Mouse (Mus musculus) liver, postnatal 0 days (tissue): Measurements from ENCODE around the gene Gm21818. TPM values are rescaled to one million over a fixed set of nuclear protein-coding genes. Genes with fewer than 3 reads are reported as not detected.
A peak's percentile ranks its signal among the peaks of the same experiment; 100 is the strongest.
"Not testable (repeated sequence)": the region's sequence is repeated elsewhere in the genome, so short reads cannot be mapped to it uniquely, and the experiment has no call there.

Experiments
- ATAC-seq: fragments of 200-750 bp; cut with Nextera tagmentation; 2 replicates; pipeline ENCODE4 v1.8.0; 2017; ENCODE audit warnings: mild to moderate bottlenecking, moderate library complexity
- DNase-seq: peaks from one replicate; pipeline ENCODE4 v3.0.0-alpha.2; 2016
- H3K27ac ChIP-seq: fragments of 300-500 bp; sonication (generic); 2 replicates; pipeline ENCODE4 v1.5.1; 2014; ENCODE audit warnings: antibody characterized with exemption, moderate library complexity, mild to moderate bottlenecking, low read depth
- H3K27me3 ChIP-seq: fragments of 300-500 bp; sonication (generic); 2 replicates; pipeline ENCODE4 v1.6.1; 2014; ENCODE audit warnings: low read length, control low read depth, mixed read lengths; ENCODE audit not compliant: insufficient read depth
- H3K36me3 ChIP-seq: fragments of 300-500 bp; sonication (generic); replicated peaks from 2 replicates; pipeline ENCODE4 v1.6.1; 2014; ENCODE audit warnings: mild to moderate bottlenecking, control low read depth, low read length, moderate library complexity, mixed read lengths; ENCODE audit not compliant: insufficient read depth
- H3K4me1 ChIP-seq: fragments of 300-500 bp; sonication (generic); 2 replicates; pipeline ENCODE4 v1.6.1; 2014; ENCODE audit warnings: antibody characterized with exemption, mild to moderate bottlenecking, control low read depth; ENCODE audit not compliant: insufficient read depth
- H3K4me2 ChIP-seq: fragments of 300-500 bp; sonication (generic); 2 replicates; pipeline ENCODE4 v1.6.1; 2014; ENCODE audit warnings: low read depth, mild to moderate bottlenecking, low read length, moderate library complexity, mixed read lengths
- H3K4me3 ChIP-seq: fragments of 300-500 bp; sonication (generic); 2 replicates; pipeline ENCODE4 v1.5.1; 2014; ENCODE audit warnings: low read depth, low read length
- H3K9ac ChIP-seq: fragments of 300-500 bp; sonication (generic); replicated peaks from 2 replicates; pipeline ENCODE4 v1.6.1; 2014; ENCODE audit warnings: mild to moderate bottlenecking, moderate library complexity
- H3K9me3 ChIP-seq: fragments of 300-500 bp; sonication (generic); 2 replicates; pipeline ENCODE4 v1.6.1; 2016; ENCODE audit warnings: mild to moderate bottlenecking, control low read depth, low read length, mixed read lengths
- CTCF ChIP-seq: sonication (generic); IDR thresholded peaks from 2 replicates; pipeline ENCODE4 v1.5.1; 2016; ENCODE audit warnings: antibody characterized with exemption, low read depth
- WGBS: fragments of 180-500 bp; shearing (Covaris S2); extraction: QIAGEN DNeasy Blood & Tissue Kit; methylation state at CpG from one replicate; pipeline ENCODE4 v1.1.7; 2014; ENCODE audit not compliant: insufficient replicate concordance; 5-methylcytosine and 5-hydroxymethylcytosine counted together
- polyA plus RNA-seq: library from polyadenylated mRNA; unstranded; fragments of >200 nt; fragmentation: Nextera tagmentation; extraction: Ambion mirVana; gene quantifications from 2 replicates; pipeline ENCODE4 v1.2.1, GENCODE M21; 2015

Gene Gm21818
- polyA plus RNA-seq, 1 experiment from 2014 or later: not detected

- H3K27ac ChIP-seq, H3K9me3 ChIP-seq, H3K9ac ChIP-seq, H3K4me1 ChIP-seq, DNase-seq, H3K36me3 ChIP-seq, H3K4me2 ChIP-seq, ATAC-seq, H3K27me3 ChIP-seq, H3K4me3 ChIP-seq: not testable (repeated sequence)
- 83% methylated on average over 5 of the region's 5 CpGs for WGBS
- TF ChIP-seq CTCF: peak; percentile 33; the same call in 1 of the 2 replicates
Measured at GRCm38 (mm10) chr13:120220922-120221321, 48.7 kb downstream of the Gm21818 start.

GRCm38 (mm10) chr13:120223012-120223659 lies 50.9 kb downstream of the Gm21818 start:
- not testable (repeated sequence) for H3K27ac ChIP-seq, H3K4me3 ChIP-seq, H3K27me3 ChIP-seq, H3K9me3 ChIP-seq, H3K4me1 ChIP-seq, H3K36me3 ChIP-seq, H3K4me2 ChIP-seq, H3K9ac ChIP-seq, DNase-seq, ATAC-seq
- 85% methylated on average over 16 of the region's 25 CpGs for WGBS

Other genes starting within 250 kb of the Gm21818 start
- gene Gm21761, start 243.2 kb upstream of the Gm21818 start, polyA plus RNA-seq: not detected in 2 replicates
- not detected in 2 replicates for gene B020031M17Rik, start 221.6 kb upstream of the Gm21818 start, polyA plus RNA-seq
- not detected in 2 replicates for gene Gm36079, start 145.4 kb upstream of the Gm21818 start, polyA plus RNA-seq
- 1.0 and 1.3 TPM in 2 replicates for gene Gm21188, start 120.2 kb upstream of the Gm21818 start, polyA plus RNA-seq
- not detected in 2 replicates for gene Gm20767, start 32.2 kb upstream of the Gm21818 start, polyA plus RNA-seq
- gene Gm21762, start 43.5 kb downstream of the Gm21818 start, polyA plus RNA-seq: not detected in 2 replicates
- gene Gm21731, start 66.7 kb downstream of the Gm21818 start, polyA plus RNA-seq: not detected in 2 replicates
- not detected in 2 replicates for gene AF067061, start 90.7 kb downstream of the Gm21818 start, polyA plus RNA-seq
- 0.62 and 0.72 TPM in 2 replicates for gene BC147527, start 128.0 kb downstream of the Gm21818 start, polyA plus RNA-seq
- gene Tcstv3, start 144.4 kb downstream of the Gm21818 start, polyA plus RNA-seq: not detected in 2 replicates